Mouse (Mus musculus) thymus, postnatal 36 days (tissue): ENCODE results near the gene 2510039O18Rik.

Experiments
- DNase-seq, 2 experiments: peaks; one replicate each; pipeline ENCODE4 v3.0.0; 2022; ENCODE audit warnings: mixed read lengths in 2 of 2

Gene 2510039O18Rik

GRCm38 (mm10) chr4:147937021-147937420 is 3.7 kb upstream of the 2510039O18Rik start:
- no peak for DNase-seq

GRCm38 (mm10) chr4:147937486-147937885 is 3.2 kb upstream of the 2510039O18Rik start:
- DNase-seq: no peak

- DNase-seq: no peak
Observed at GRCm38 (mm10) chr4:147938148-147939096, 2.3 kb upstream of the 2510039O18Rik start.

- DNase-seq: no peak
Observed at GRCm38 (mm10) chr4:147940111-147940510, 584 bp upstream of the 2510039O18Rik start.

GRCm38 (mm10) chr4:147941045-147942020 is 638 bp downstream of the 2510039O18Rik start:
- peak in 1 of 2 experiments; percentile 45 for DNase-seq

GRCm38 (mm10) chr4:147943005-147943404 is 2.3 kb downstream of the 2510039O18Rik start:
- no peak for DNase-seq

GRCm38 (mm10) chr4:147947511-147947910 is 6.8 kb downstream of the 2510039O18Rik start:
- no peak for DNase-seq

- DNase-seq: no peak
Observed at GRCm38 (mm10) chr4:147953590-147953989, 12.9 kb downstream of the 2510039O18Rik start.

- no peak for DNase-seq
Observed at GRCm38 (mm10) chr4:147957141-147957540, 16.4 kb downstream of the 2510039O18Rik start.

- DNase-seq: peak; percentile 57
Observed at GRCm38 (mm10) chr4:147959881-147960831, 19.5 kb downstream of the 2510039O18Rik start.

- no peak for DNase-seq
Observed at GRCm38 (mm10) chr4:147962781-147963180, 22.1 kb downstream of the 2510039O18Rik start.

GRCm38 (mm10) chr4:147963623-147964022 is 22.9 kb downstream of the 2510039O18Rik start:
- DNase-seq: no peak

- no peak for DNase-seq
Observed at GRCm38 (mm10) chr4:147965712-147966111, 25.0 kb downstream of the 2510039O18Rik start.

GRCm38 (mm10) chr4:147968816-147969215 is 28.1 kb downstream of the 2510039O18Rik start:
- DNase-seq: no peak

GRCm38 (mm10) chr4:147969337-147969736 is 28.6 kb downstream of the 2510039O18Rik start:
- DNase-seq: no peak

- no peak for DNase-seq
Observed at GRCm38 (mm10) chr4:147976237-147976636, 35.5 kb downstream of the 2510039O18Rik start.

GRCm38 (mm10) chr4:147977726-147978125 is 37.0 kb downstream of the 2510039O18Rik start:
- DNase-seq: no peak

GRCm38 (mm10) chr4:147978391-147978790 is 37.7 kb downstream of the 2510039O18Rik start:
- no peak for DNase-seq

GRCm38 (mm10) chr4:147979441-147979860 is 38.8 kb downstream of the 2510039O18Rik start:
- no peak for DNase-seq

GRCm38 (mm10) chr4:147985205-147986132 is 44.8 kb downstream of the 2510039O18Rik start, which contains the start of gene Nppb:
Gene Nppb (plus strand): TSS chr4:147985788.
- DNase-seq: no peak
